Mouse (Mus musculus) right cerebral cortex, postnatal 36 days (tissue): ENCODE data around the gene Grhl3.
A peak's percentile ranks its signal among the peaks of the same experiment; 100 is the strongest.
"Not testable (repeated sequence)": the region's sequence is repeated elsewhere in the genome, so short reads cannot be mapped to it uniquely, and the experiment has no call there.

Experiments used
- DNase-seq, 2 experiments: peaks; one replicate each; pipeline ENCODE4 v3.0.0; 2022; ENCODE audit warnings: low spot score in 2 of 2, mixed read lengths in 1 of 2

Grhl3 gene

GRCm38 (mm10) chr4:135573251-135573808 is at the start of gene Grhl3:
Gene Grhl3 (minus strand): TSS chr4:135573630.
- peak in 1 of 2 experiments; percentile 10 for DNase-seq

- no peak for DNase-seq
Measured at GRCm38 (mm10) chr4:135622290-135622689, 48.9 kb upstream of the Grhl3 start.

GRCm38 (mm10) chr4:135620461-135620860 is 47.0 kb upstream of the Grhl3 start:
- no peak for DNase-seq

GRCm38 (mm10) chr4:135617783-135618470 is 44.5 kb upstream of the Grhl3 start:
- no peak for DNase-seq

- DNase-seq: no peak
Measured at GRCm38 (mm10) chr4:135617038-135617437, 43.6 kb upstream of the Grhl3 start.

- DNase-seq: not testable (repeated sequence)
Measured at GRCm38 (mm10) chr4:135615307-135615706, 41.9 kb upstream of the Grhl3 start.

GRCm38 (mm10) chr4:135609986-135610385 is 36.6 kb upstream of the Grhl3 start:
- DNase-seq: no peak

- DNase-seq: no peak
Measured at GRCm38 (mm10) chr4:135607979-135608885, 34.8 kb upstream of the Grhl3 start.

GRCm38 (mm10) chr4:135606271-135606670 is 32.8 kb upstream of the Grhl3 start:
- DNase-seq: no peak

- no peak for DNase-seq
Measured at GRCm38 (mm10) chr4:135601530-135601929, 28.1 kb upstream of the Grhl3 start.

GRCm38 (mm10) chr4:135599497-135600182 is 26.2 kb upstream of the Grhl3 start:
- no peak for DNase-seq

GRCm38 (mm10) chr4:135598998-135599397 is 25.6 kb upstream of the Grhl3 start:
- no peak for DNase-seq

- DNase-seq: no peak
Measured at GRCm38 (mm10) chr4:135597571-135597970, 24.1 kb upstream of the Grhl3 start.

GRCm38 (mm10) chr4:135595943-135596342 is 22.5 kb upstream of the Grhl3 start:
- no peak for DNase-seq

- DNase-seq: no peak
Measured at GRCm38 (mm10) chr4:135591610-135592304, 18.3 kb upstream of the Grhl3 start.

GRCm38 (mm10) chr4:135591086-135591485 is 17.7 kb upstream of the Grhl3 start:
- no peak for DNase-seq

- DNase-seq: no peak
Measured at GRCm38 (mm10) chr4:135584838-135585237, 11.4 kb upstream of the Grhl3 start.

- no peak for DNase-seq
Measured at GRCm38 (mm10) chr4:135581222-135581910, 7.9 kb upstream of the Grhl3 start.

GRCm38 (mm10) chr4:135579695-135580094 is 6.3 kb upstream of the Grhl3 start:
- DNase-seq: no peak

- no peak for DNase-seq
Measured at GRCm38 (mm10) chr4:135578490-135578889, 5.1 kb upstream of the Grhl3 start.
